Mouse (Mus musculus): ENCODE measurements around the gene Rgs10. TPM values are rescaled to one million over a fixed set of nuclear protein-coding genes. Genes with fewer than 3 reads are reported as not detected.
A peak's percentile ranks its signal among the peaks of the same experiment; 100 is the strongest.

The Rgs10 gene
- total RNA-seq, 2 experiments from 2014 or later: 46.5 to 55.4 TPM

GRCm38 (mm10) chr7:128410708-128411413, 7.7 kb downstream of the Rgs10 start:
- no peak for DNase-seq (ENCODE audit: low spot score in 2 of 2)

DNA sequence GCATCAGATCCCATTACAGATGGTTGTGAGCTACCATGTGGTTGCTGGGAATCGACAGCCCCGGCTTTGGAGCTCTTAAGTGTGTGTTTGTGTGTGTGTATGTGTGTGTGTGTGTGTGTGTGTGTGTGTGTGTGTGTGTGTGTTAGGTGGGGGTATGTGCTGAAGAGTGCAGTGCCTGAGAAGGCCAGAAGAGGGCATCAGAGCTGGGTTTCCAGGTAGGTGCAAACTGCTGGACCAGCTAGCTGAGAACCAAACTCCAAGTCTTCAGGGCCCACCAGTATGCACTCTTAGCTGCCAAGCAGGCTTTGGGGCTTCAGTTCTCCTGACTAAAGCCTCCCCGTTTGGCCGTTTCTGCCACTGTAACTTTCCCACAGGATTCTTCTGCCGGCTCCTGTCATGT, 10.3 kb downstream of the Rgs10 start:
- DNase-seq (ENCODE audit: low spot score in 2 of 2): no peak

GRCm38 (mm10) chr7:128403988-128404387, 14.6 kb downstream of the Rgs10 start:
- DNase-seq (ENCODE audit: low spot score in 2 of 2): no peak

GRCm38 (mm10) chr7:128403586-128403985, 15.0 kb downstream of the Rgs10 start:
- no peak for DNase-seq (ENCODE audit: low spot score in 2 of 2)

DNA sequence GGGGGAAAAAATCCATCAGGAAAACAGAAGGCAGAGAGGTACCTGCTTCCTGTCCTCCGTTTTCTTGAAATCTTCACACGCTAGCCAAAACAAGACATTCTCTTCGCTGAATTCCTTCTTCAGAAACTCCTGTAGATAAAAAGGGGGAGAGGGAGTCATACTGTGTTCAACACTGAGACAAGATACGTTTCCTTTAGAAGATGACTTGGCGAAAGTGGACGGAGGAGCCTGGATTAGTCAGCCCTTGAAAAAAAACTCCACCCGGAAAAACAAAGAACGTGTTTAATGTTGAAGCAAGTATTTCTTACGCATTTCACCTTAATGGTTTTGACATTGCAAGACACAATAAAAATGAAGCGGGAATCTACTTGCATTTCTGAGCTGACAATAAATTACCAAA, 15.4 kb downstream of the Rgs10 start:
- DNase-seq (ENCODE audit: low spot score in 2 of 2): no peak

DNA sequence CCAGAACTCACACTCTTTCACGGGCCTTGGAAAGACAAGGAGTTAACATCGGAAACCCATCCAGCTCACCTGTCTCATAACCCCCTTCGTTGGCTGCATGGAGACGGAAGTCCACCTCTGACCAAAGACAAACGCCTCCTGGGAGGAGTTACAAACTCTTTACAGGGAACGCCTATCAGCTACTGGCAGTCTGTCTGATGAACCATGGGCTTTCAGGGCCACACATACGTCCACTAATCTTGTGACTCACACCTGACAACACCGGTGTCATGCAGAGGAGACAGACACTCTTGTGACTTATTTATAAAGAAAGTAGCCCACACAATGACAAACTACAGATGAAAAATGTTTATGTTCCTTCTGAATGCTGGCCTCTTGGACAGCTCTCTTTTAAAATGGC, 16.0 kb downstream of the Rgs10 start:
- DNase-seq (ENCODE audit: low spot score in 2 of 2): no peak

GRCm38 (mm10) chr7:128398664-128399063, 19.9 kb downstream of the Rgs10 start:
- DNase-seq (ENCODE audit: low spot score in 2 of 2): no peak

- DNase-seq (ENCODE audit: low spot score in 2 of 2): no peak
These were observed 21.5 kb downstream of the Rgs10 start for GRCm38 (mm10) chr7:128397066-128397465.

DNA sequence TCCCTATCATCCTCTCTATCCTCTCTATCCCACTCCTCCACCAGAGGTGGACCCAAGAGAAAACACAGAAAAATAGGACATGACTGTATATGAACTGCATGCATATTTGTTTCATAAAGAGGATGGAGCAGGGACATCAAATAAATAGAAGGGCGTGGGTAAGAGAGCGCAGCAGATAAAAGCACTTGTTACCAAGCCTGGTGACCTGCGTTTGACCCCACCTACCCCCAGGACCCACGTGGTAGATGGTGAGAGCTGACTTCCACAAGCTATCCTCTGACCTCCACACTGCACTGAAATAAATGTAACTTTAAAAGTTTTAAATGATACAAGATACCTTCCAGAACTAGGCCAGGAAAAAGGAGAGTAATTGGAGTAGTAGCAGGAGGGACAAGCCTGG, 24.8 kb downstream of the Rgs10 start:
- no peak for DNase-seq (ENCODE audit: low spot score in 2 of 2)

DNA sequence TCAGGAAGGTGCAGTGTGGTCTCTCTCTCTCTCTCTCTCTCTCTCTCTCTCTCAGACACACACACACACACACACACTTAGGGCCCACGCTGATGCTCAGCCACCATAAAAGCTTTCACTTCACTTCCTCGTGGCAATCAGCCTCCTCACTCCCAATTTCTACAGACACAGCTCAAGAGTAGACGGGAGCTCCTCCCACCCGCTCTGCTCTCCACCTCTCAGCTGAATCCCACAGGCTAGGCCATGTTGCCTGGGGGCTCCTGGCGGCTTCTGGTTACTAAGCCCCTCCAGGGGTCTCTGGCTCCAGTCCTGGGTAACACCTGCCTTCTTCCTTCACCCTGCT, 25.6 kb downstream of the Rgs10 start:
- DNase-seq (ENCODE audit: low spot score in 2 of 2): no peak

- DNase-seq (ENCODE audit: low spot score in 2 of 2): peak in 1 of 2 experiments; percentile 37
These were observed 26.2 kb downstream of the Rgs10 start for GRCm38 (mm10) chr7:128392071-128392971.

- no peak for DNase-seq (ENCODE audit: low spot score in 2 of 2)
These were observed 27.1 kb downstream of the Rgs10 start for GRCm38 (mm10) chr7:128391267-128392057.

- DNase-seq (ENCODE audit: low spot score in 2 of 2): no peak
These were observed 29.6 kb downstream of the Rgs10 start for GRCm38 (mm10) chr7:128388968-128389367.

GRCm38 (mm10) chr7:128383726-128384463, 34.7 kb downstream of the Rgs10 start:
- no peak for DNase-seq (ENCODE audit: low spot score in 2 of 2)

DNA sequence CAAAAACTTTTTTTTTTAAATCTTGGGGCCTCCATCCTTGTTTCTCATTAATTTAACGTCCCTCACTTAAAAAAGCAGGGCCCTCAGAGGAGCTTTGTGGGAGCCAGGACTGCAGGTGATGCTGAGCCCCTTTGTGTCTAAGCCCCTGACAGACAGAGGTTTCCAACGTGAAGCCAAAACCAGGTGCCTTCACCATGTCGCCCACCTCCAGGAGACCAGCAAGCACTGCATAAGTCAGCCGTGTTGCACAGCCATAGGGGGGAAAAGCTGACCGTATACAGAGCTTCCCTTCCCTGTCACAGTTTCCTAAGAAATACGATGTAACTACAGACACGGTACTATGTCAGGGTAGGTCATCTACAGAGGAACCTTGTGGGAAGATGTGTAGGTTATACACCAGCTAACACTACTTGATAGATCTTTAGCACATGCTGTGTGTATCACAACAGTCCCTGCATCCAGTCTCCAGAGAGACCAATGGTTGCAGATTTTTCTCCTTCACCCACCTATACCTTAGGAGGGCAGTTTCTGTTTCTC, 35.3 kb downstream of the Rgs10 start:
- no peak for DNase-seq (ENCODE audit: low spot score in 2 of 2)

GRCm38 (mm10) chr7:128382527-128382860, 36.1 kb downstream of the Rgs10 start:
- DNase-seq (ENCODE audit: low spot score in 2 of 2): no peak

GRCm38 (mm10) chr7:128381811-128382526, 36.6 kb downstream of the Rgs10 start:
- DNase-seq (ENCODE audit: low spot score in 2 of 2): no peak

DNA sequence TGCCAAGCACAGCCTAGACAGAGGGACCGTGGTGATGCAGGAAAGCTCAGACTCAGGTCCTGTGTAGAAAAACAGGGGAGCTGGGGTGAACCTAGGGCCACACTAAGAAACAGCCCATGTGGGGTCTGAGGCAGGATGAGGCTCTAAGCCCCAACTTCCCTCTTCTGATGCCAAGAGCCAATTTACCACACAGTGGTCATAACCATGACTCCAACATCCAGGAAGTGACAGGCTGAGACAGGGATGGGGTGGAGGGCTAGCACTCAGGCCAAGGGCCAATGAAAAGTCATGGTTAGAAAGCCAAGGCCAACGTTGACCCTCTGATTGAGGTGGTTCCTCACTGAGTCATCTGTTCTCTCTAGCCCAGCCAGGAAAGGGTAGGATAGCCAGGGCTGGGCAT, 37.6 kb downstream of the Rgs10 start:
- DNase-seq (ENCODE audit: low spot score in 2 of 2): no peak

- no peak for DNase-seq (ENCODE audit: low spot score in 2 of 2)
These were observed 39.3 kb downstream of the Rgs10 start for GRCm38 (mm10) chr7:128379162-128379805.
